Mouse (Mus musculus) megakaryocyte, embryonic 14.5 days (primary cell): ENCODE measurements around the gene Spg21.

Experiments
- FLI1 ChIP-seq: IDR thresholded peaks from 2 replicates; pipeline ENCODE4 v1.6.1; 2012; ENCODE audit warnings: low read length, inconsistent platforms, mixed read lengths
- GATA1 ChIP-seq: IDR thresholded peaks from 3 replicates; pipeline ENCODE4 v1.6.1; 2012; ENCODE audit warnings: mixed read lengths, low read length, inconsistent platforms, borderline replicate concordance

DNA sequence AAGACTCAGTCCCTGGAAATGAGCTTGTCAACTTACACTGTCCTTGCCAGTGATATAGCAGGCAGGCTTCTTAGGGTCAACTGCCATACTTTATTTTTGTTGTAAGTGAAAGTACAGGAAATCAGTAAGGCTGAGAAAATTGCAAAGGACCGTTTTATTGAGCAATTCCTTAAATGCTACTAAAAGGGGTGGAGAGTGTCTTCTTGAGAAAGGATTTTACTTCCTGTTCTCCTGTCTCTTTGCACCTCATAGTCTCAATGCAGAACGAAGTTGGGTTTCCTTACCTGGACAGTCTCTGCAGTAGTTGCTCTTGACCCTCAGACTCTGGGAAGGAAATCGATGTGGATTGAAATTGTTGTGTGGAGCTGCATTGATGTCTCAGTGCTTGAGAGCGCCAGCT is 12.0 kb downstream of the Spg21 start:
- TF ChIP-seq FLI1 (no peak), GATA1 (no peak)
